Mouse (Mus musculus): Measurements from ENCODE around the gene Simc1. TPM values are rescaled to one million over a fixed set of nuclear protein-coding genes. Genes with fewer than 3 reads are reported as not detected.

Simc1 gene
- polyA plus RNA-seq, 1 experiment: 5.3 TPM

DNA sequence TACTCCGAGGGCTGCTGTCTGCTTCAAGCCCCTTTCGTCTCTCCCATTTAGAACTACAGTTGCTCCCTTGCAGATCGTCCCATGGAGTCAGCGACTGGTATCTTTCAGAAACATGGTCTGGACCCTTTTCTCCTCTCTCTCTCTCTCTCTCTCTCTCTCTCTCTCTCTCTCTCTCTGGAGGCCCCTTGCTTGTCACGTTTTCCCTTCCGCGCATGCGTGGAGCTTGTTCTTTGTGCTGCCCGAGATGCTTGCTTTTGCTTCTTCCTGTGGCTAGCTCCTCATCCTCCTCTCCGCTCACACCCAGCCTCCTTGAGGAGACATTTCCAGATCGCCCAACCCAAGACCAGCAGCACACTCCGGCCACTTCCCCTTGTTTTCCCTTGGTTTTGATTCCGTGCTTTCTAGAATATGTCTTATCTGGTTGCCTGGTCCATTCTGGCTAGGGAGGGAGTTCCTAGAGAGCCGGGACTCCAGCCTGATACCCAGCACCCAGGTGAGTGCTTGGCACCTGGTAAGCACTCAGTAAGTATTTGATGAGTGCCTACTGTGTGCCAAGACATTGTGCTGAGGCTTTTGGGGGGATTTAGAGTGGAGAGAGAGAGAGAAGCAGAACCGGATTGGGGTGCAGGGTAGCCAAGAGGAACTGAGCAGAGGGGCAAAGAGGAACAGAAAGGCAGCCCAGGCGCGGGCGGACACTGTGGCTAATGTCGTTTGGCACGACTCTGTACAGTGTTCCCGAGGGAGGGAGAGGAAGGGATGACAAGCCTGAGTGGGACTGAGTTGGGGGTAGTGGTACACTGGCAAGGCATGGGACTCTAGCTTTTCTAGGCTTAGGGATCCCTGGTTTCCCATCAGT lies 74.3 kb downstream of the Simc1 start:
- 84% methylated on average over 21 of the region's 21 CpGs for WGBS
- no peak for DNase-seq (ENCODE audit: low read depth, low spot score)

DNA sequence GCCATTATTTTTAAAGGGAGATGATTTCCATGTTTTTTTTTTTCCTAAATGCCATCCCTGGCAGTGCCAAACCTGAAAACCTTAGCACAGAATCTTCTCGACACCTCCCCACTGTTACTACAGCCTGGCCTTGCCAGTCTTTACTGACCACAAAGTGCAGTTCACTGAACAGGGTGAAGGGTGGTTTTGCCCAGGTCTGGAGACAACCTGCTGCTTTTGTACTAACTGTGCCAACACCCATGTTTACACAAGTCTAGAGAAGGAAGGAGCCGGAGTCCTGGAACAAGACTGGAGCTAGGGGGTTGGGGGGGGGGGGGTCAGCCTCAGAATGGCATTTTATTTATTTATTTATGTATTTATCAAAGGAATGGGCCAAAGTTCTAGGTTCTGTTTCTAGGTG lies 77.8 kb downstream of the Simc1 start:
- DNase-seq (ENCODE audit: low read depth, low spot score): no peak
- 22% methylated on average over 2 of the region's 2 CpGs for WGBS

DNA sequence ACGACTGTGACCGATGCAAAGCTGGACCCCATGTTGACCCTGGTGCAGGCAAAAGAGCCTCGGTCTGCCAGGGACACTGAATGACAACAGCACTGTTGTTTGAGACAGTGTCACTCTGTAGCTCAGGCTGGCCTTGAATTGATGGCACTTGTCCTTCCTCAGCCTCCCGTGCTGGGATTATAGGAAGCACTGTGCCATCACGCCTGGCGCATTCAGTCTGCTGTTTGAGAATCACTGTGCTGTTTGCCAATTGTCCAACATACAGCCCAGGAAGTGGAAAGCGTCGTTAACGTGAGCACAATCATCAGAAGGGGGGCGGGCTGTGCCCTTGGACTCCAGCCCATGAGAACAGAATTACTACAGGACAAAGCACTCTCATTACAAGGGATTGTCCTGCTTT lies 78.5 kb downstream of the Simc1 start:
- 33% methylated on average over 10 of the region's 10 CpGs for WGBS
- no peak for DNase-seq (ENCODE audit: low read depth, low spot score)

DNA sequence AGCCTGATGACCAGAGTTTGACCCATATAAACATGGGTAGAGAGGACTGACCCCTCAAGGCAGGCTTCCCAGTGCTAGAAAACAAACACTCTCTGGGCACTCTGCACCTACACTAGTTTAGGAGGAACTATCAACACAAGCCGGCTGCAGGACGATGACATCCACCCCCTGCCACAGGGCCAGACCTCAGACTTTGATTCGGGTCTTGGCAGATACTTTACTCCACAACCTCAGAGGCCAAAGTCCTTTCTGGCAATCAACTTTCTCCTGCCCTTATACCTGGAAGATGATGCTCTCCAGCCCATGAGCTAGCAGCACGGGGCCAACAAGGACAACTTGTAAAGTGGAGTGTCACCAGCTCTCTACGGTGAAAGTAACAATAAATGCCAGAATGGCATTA lies 79.3 kb downstream of the Simc1 start:
- 33% methylated on average over 5 of the region's 5 CpGs for WGBS
- DNase-seq (ENCODE audit: low read depth, low spot score): no peak

DNA sequence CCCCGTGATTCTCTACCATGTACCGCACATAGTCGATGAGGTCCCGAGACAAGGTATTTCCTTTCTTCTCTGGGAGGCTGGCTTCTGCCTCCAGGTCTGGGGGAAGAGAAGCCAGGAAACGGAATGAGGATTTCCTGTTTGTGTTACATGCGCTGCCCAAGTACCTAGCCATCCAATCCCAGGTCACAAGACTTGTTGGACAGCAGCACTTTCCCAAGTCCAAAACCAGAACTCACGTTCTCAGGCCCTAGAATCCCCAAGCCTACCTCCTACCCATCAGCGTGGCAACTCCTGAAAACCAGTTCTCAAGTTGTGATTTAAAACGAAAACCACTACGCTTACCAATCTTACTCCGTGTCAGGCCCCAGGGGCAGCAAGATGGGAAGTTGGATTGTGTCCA lies 82.3 kb downstream of the Simc1 start:
- DNase-seq (ENCODE audit: low read depth, low spot score): no peak
- 90% methylated on average over 11 of the region's 11 CpGs for WGBS

DNA sequence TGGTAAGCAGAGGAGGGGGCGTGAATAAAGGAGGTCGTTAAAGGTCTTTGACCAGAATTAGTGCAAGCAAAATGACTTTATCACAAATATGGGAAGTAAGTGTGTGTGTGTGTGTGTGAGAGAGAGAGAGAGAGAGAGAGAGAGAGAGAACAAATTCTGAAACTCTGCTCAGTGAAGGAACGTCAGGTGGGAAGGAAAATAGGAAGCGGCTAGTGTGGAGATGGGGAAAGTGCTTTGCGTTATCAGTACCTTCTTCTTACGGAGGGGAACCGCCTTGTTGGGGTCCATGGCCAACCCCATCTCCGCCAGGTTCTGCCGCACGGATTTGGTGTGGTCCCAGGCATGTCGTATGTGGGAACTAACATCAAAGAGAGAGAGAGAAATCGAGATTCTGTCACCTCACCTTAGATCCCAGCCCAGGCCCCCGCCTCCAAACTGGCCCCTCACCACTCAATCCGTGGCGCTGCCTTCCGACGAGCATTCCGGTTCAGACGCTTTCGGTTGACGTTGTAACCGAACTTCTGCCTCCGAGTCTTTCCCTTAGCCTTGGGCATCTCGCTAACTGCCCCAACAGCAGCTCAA lies 85.9 kb downstream of the Simc1 start:
- DNase-seq (ENCODE audit: low read depth, low spot score): no peak
- under 1% methylated on average over 24 of the region's 24 CpGs for WGBS

DNA sequence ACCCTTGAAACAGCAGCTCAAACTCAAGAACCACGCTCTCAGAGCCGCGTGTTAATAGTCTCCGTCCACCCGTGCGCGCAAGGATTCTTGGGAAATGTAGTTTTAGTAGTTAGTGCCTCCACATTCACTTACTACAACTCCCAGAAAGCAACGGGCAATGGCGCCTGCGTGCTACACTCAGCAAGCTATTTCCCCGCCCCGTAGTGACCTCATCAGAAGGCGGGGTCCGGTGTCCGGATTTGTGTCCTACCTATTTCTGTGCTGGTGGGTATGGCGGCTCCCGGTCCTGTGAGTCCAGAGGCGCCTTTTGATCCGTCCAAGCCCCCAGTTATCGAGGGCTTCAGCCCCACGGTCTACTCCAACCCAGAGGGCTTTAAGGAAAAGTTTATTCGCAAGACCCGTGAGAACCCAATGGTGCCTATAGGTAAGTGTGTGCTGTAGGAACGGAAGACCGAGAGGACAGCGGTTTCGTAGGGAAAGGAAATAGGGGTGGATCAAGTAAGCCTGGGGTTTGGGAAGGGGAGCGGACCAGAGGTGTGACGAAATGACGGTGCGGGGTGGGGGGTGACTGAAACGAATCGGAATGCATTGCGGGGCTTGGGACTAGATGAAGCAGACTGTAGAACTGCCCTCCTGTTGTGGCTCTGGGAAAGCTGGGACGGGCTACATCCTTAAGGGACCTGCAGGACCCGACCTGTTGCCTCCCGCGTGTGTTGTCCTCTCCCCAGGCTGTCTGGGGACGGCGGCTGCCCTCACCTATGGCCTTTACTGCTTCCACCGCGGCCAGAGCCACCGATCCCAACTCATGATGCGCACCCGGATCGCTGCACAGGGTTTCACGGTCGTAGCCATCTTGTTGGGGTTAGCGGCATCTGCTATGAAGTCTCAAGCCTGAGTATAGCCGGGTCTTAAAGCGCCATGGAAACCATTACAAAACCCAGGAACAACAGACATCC lies 86.7 kb downstream of the Simc1 start, which contains the start of the genes Nop16 and Higd2a:
Nop16 (minus strand) TSS at position 95 of the 956 bp plus-strand sequence.
Higd2a (plus strand) TSS at position 212 of the 956 bp plus-strand sequence.
- peak; percentile 99 for DNase-seq (ENCODE audit: low read depth, low spot score)
- under 1% methylated on average over 51 of the region's 51 CpGs for WGBS

DNA sequence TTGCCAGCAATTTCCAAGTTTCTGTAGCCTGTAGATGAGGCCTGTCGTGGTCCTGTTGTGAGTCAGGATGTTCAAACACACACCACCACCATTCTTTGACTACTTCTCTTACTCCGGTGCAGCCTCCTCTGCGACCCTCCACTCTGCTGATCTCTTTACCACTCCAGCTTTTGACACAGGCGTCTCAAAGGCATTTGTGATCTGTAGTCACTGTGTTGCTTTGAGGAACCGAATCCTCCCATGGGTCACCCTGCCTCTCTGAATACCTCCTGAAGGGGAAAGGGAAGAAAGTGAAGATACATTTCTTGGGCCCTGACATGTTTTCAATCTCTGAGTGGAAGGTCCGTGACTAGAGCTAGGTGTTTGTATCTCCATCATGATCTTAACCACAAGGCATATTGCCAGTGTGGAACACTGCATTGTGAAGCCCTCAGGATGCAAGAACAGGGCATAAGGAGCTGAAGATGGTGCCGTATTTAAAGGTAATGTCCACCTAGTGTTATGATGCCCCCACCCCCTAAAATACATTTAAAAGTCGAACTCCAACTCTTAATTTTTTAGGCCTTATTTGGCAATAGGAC lies 88.3 kb downstream of the Simc1 start:
- DNase-seq (ENCODE audit: low read depth, low spot score): no peak
- WGBS: 81% methylated on average over 8 of the region's 8 CpGs

DNA sequence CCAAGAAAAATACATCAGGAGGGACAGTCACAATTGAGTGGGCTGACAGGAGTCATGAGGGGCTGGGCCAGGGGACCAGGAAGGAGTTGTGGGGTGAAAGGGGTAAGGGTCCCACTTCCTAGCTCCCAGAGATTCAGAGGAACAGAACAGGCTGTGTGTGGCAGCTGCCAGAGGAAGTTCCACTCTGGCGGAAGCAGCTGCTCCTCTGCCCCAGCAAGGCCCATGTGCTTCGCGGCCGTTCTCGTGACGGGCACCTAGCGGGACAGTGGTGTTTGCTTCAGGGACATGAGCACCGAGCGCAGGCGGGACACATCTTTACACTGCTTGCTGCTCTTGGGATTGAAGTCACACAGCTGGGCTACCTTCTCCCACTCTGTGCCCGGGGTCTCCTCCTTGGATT lies 90.0 kb downstream of the Simc1 start:
- 85% methylated on average over 11 of the region's 11 CpGs for WGBS
- no peak for DNase-seq (ENCODE audit: low read depth, low spot score)

DNA sequence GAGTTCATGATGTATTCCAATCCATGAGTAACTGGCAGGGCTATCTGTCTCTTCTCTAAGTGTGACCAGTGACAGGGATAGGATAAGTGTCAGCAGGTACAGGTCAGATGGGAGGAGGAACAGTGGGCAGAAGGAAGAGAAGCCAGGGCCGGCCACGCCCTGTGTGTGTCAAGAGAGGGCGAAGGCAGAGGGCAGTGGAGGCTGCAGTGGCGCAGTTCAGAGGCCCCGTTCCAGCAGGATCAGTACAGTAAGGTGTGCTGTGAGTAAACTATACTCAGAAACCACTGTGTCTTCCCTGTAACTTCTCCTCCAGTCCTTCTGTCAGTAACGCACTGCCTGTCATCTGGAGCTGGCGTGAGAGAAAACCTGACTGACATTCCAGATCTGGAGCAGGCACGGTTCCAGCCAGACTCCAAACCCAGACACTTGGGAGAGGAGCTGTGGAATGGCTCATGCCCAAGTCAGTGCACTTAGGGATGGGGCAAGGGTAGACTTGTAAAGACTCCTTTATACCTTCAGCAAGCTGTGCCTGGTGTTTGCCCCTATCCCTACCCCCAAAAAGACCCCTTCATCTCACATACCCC lies 92.6 kb downstream of the Simc1 start:
- 40% methylated on average over 8 of the region's 8 CpGs for WGBS
- DNase-seq (ENCODE audit: low read depth, low spot score): no peak

DNA sequence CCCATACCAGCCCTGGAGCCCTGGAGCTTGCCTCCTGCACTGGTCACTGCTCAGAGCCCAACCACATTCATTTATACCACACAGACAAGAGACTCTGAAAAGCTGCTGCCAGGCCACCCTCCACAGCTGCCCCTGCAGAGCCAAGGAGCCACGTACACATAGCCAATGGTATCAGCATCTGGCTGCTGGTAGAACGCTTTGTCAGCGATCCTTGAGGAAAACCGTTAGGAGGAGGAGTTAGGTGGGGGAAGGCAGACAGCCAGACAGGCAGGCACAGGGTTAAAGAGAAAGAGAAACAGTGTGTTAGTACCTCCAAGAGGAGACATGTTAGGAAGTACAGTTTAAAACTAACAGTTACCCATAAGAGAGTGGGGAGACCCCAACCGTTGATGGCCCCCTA lies 93.3 kb downstream of the Simc1 start:
- no peak for DNase-seq (ENCODE audit: low read depth, low spot score)

DNA sequence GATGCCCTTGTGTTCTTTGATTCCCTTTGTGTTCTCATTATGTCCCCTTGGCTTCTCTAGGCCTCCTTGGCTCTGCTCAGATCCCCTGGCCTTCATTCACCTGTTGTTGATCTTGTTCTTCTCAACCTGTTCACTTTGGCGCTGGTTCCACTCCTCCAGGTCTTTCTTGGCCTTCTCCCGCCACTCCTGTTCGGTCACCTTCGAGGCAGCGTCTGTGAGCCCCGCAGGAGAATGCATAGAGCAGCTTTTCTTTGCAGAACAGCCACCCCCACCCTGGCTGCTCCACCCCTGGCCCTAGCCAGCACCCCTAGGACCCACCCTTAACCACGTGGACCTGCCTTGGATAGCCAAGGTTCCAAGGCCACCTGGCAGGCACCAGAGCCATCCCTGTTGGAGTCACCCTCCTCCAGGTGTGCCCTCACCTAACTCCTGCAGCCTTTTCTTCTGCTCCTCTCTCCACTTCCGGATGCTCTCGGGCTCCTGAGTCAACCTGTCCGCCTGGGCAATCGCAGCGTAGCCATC lies 95.1 kb downstream of the Simc1 start:
- WGBS: 25% methylated on average over 12 of the region's 12 CpGs

More for the DNA sequence above, 93.3 kb downstream of the Simc1 start:
- 60% methylated on average over 5 of the region's 5 CpGs for WGBS

More for the DNA sequence above, 95.1 kb downstream of the Simc1 start:
- no peak for DNase-seq (ENCODE audit: low read depth, low spot score)

Other genes with a start within 250 kb of the Simc1 start
- gene Cplx2, start 132.4 kb upstream of the Simc1 start, polyA plus RNA-seq (2012; rRNA removed): 4.5 and 5.2 TPM in 2 replicates
- 16.6 and 18.1 TPM in 2 replicates for gene Thoc3, start 34.9 kb upstream of the Simc1 start, polyA plus RNA-seq (2012; rRNA removed)
- gene 4833439L19Rik, start 61.7 kb downstream of the Simc1 start, polyA plus RNA-seq (2012; rRNA removed): 123 and 156 TPM in 2 replicates
- gene Arl10, start 71.2 kb downstream of the Simc1 start, polyA plus RNA-seq (2012; rRNA removed): 7.8 and 11.2 TPM in 2 replicates
- gene Nop16, start 86.3 kb downstream of the Simc1 start, polyA plus RNA-seq (2012; rRNA removed): 10.2 and 12.2 TPM in 2 replicates
- gene Higd2a, start 86.4 kb downstream of the Simc1 start, polyA plus RNA-seq (2012; rRNA removed): 262 and 291 TPM in 2 replicates
- gene Cltb, start 107.6 kb downstream of the Simc1 start, polyA plus RNA-seq (2012; rRNA removed): 73.5 and 101 TPM in 2 replicates
- 22.3 and 28.6 TPM in 2 replicates for gene Faf2, start 118.0 kb downstream of the Simc1 start, polyA plus RNA-seq (2012; rRNA removed)
- gene Rnf44, start 190.1 kb downstream of the Simc1 start, polyA plus RNA-seq (2012; rRNA removed): 91.2 and 122 TPM in 2 replicates
- gene Cdhr2, start 197.7 kb downstream of the Simc1 start, polyA plus RNA-seq (2012; rRNA removed): 378 and 639 TPM in 2 replicates
- gene Gprin1, start 246.1 kb downstream of the Simc1 start, polyA plus RNA-seq (2012; rRNA removed): 0.23 and 0.41 TPM in 2 replicates

All from large intestine, adult 2 months (tissue).